Mouse (Mus musculus) testis, adult 2 months (tissue): Measurements from ENCODE around the gene Abhd15. TPM values are rescaled to one million over a fixed set of nuclear protein-coding genes. Genes with fewer than 3 reads are reported as not detected.

ENCODE experiments used
- H3K27ac ChIP-seq: fragments of 200-500 bp; 2 replicates; pipeline ENCODE4 v1.5.1; 2012; ENCODE audit warnings: low read depth, low read length; ENCODE audit not compliant: control insufficient read depth, insufficient read depth
- H3K27me3 ChIP-seq: fragments of 200-500 bp; 2 replicates; pipeline ENCODE4 v1.6.1; 2012; ENCODE audit warnings: mild to moderate bottlenecking, low read length, moderate library complexity; ENCODE audit not compliant: control insufficient read depth, insufficient read depth
- H3K36me3 ChIP-seq: fragments of 200-500 bp; 2 replicates; pipeline ENCODE4 v1.6.1; 2012; ENCODE audit warnings: mild to moderate bottlenecking, low read length; ENCODE audit not compliant: control insufficient read depth, insufficient read depth
- H3K4me1 ChIP-seq: fragments of 200-500 bp; 2 replicates; pipeline ENCODE4 v1.6.1; 2012; ENCODE audit warnings: low read length; ENCODE audit not compliant: control insufficient read depth, insufficient read depth
- H3K4me3 ChIP-seq: fragments of 200-500 bp; 2 replicates; pipeline ENCODE4 v1.5.1; 2012; ENCODE audit warnings: low read depth, mild to moderate bottlenecking, low read length, moderate library complexity, mixed read lengths; ENCODE audit not compliant: control insufficient read depth
- CTCF ChIP-seq: fragments of 200-500 bp; IDR thresholded peaks from 2 replicates; pipeline ENCODE4 v1.5.1; 2012; ENCODE audit warnings: low read depth, mild to moderate bottlenecking, inconsistent platforms, low read length, moderate library complexity; ENCODE audit not compliant: control insufficient read depth, insufficient read depth, insufficient replicate concordance
- POLR2A ChIP-seq: fragments of 200-500 bp; IDR thresholded peaks from 2 replicates; pipeline ENCODE4 v1.6.1; 2012; ENCODE audit warnings: low read depth, mild to moderate bottlenecking, inconsistent platforms, low read length, moderate library complexity; ENCODE audit not compliant: control insufficient read depth
- polyA plus RNA-seq: library from polyadenylated mRNA; depleted of rRNA; stranded (reverse); fragments of >200 nt; gene quantifications from 2 replicates; pipeline ENCODE4 v1.2.3, GENCODE M21; 2012

The Abhd15 gene
- polyA plus RNA-seq, 1 experiment = 0.17 TPM

DNA sequence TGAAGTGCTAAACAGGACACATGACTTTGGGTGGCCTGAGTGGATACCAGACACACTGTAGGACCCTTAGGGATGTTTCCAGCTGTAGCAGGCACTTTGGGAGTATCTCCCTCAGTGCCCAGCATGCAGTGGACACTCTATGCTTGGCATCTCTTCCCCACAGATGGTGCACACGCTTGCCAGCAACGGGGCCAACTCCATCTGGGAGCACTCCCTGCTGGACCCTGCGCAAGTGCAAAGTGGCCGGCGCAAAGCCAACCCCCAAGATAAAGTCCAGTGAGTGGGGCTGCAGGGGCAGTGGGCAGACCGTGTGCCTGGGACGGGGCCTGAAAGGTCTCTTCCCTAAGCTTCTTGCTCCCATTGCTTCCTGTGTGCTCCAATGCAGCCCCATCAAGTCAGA lies 15.6 kb upstream of the Abhd15 start:
- H3K27me3 ChIP-seq = no peaks in the 10 kb centered on the region
- no peaks in the 10 kb centered on the region; the same call in none of the 2 replicates for H3K36me3 ChIP-seq
- H3K4me3 ChIP-seq = no peak overlapping the region
- no peak for TF ChIP-seq CTCF
- no peak for TF ChIP-seq POLR2A
- H3K27ac ChIP-seq = no peak overlapping the region
- H3K4me1 ChIP-seq = peaks cover 29% of the 10 kb centered on the region

DNA sequence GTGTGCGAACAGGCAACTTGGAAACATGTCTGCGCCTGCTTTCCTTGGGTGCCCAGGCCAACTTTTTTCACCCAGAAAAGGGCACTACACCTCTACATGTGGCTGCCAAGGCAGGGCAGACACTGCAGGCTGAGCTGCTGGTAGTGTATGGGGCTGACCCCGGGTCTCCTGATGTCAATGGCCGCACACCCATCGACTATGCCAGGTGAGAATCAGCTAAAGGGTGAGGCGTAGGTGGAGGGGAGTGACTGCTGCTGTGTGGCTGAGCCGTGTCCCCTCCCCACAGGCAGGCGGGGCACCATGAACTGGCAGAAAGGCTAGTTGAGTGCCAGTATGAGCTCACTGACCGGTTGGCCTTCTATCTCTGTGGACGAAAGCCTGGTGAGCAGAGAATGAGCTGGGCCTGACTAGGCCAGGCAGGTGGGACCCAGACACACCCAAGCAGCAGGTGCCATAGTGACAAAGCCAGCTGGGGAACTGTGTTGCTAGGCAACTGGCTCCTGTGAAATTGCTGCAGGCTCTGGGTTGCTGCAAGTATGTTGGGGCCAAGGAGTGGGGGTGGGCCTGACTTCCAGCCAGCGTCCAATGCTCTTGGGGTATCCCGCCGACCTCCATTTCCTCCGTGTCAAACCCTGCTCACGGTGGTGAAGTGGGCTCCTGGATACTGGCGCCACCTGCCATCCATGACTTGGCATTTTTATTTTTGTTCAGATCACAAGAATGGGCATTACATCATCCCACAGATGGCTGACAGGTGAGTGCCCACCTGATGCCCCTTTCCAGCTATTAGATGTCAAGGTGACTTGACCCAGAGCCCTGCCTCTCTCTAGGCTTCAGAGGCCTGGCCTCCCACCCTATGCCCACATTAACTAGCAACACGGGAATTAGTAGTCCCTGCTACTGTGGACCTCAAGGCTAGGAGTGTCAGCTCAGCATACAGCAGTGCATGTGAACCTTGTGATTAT lies 14.3 kb upstream of the Abhd15 start:
- Histone ChIP-seq H3K27ac (peak overlapping the region; percentile 84), H3K4me3 (peak overlapping the region; percentile 31), H3K4me1 (peaks cover 21% of the 10 kb centered on the region), H3K27me3 (no peaks in the 10 kb centered on the region), H3K36me3 (peaks cover 2% of the 10 kb centered on the region)
- TF ChIP-seq POLR2A (no peak; the same call in 1 of the 2 replicates), CTCF (no peak)

DNA sequence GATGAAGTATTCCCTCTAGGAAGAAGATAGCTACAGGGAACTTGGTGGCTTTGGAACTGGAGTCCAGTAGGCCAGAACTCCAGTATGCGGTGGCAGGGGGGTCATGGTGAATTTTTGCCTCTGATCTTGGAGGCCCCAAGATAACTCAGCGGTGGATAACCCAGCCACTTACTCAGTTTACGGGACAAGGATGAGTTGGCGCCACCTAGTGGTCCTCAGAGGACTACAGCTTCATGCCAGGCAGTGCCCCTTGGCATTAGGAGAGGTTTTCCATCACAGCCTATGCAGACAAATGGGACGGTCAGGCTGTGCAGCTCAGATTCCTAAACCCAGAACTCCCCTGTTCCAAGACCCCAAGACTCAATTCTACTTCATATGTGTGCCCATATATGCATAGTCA lies 13.5 kb upstream of the Abhd15 start:
- TF ChIP-seq CTCF = peak; percentile 75
- no peak for TF ChIP-seq POLR2A
- Histone ChIP-seq H3K4me1 (peaks cover 20% of the 10 kb centered on the region), H3K36me3 (peaks cover 2% of the 10 kb centered on the region), H3K4me3 (peak overlapping the region; percentile 31), H3K27ac (peak overlapping the region; percentile 39), H3K27me3 (no peaks in the 10 kb centered on the region)

DNA sequence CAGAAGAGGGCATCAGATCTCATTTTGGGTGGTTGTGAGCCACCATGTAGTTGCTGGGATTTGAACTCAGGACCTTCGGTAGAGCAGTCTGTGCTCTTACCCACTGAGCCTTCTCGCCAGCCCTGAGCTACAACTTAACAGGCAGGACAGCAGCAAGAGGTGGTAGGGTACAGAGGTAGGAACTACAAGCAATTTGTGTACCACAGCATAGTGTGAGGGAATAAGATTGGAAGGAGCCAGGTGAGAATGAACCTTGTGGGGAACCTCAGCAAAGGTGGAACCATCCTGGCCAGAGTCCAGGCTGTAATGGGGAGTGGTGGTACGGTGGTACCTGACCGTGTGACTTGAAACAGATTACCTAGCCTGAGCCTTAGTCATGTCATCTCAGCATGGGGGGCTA lies 12.9 kb upstream of the Abhd15 start:
- Histone ChIP-seq H3K4me1 (peaks cover 18% of the 10 kb centered on the region), H3K27me3 (no peaks in the 10 kb centered on the region), H3K27ac (no peak overlapping the region), H3K36me3 (peaks cover 2% of the 10 kb centered on the region), H3K4me3 (peak overlapping the region; percentile 55)
- no peak for TF ChIP-seq POLR2A
- no peak for TF ChIP-seq CTCF

DNA sequence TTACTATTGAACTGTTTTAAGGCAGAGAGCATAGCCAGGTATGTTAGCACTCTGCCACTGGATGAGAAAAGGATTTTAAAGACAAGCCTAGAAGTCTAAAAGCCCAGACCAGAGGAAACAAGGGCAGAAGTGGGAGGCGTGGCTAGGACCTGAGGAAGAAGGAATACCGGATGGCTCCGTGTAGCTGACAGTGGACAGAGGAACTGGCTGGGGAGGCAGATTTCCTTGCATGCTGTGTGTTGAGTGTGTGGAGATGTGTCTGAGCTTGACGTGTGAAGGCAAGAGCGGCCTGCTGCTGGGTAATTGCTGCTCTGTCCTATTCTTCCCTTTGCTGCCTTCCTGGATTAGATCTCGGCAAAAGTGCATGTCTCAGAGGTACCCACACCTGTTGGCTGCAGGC lies 12.4 kb upstream of the Abhd15 start:
- TF ChIP-seq CTCF (peak; percentile 6; the same call in 1 of the 2 replicates), POLR2A (no peak)
- H3K4me1 ChIP-seq = peaks cover 15% of the 10 kb centered on the region
- peak overlapping the region; percentile 23; the same call in 1 of the 2 replicates for H3K27ac ChIP-seq
- no peaks in the 10 kb centered on the region for H3K27me3 ChIP-seq
- peaks cover 2% of the 10 kb centered on the region for H3K36me3 ChIP-seq
- H3K4me3 ChIP-seq = peak overlapping the region; percentile 74

DNA sequence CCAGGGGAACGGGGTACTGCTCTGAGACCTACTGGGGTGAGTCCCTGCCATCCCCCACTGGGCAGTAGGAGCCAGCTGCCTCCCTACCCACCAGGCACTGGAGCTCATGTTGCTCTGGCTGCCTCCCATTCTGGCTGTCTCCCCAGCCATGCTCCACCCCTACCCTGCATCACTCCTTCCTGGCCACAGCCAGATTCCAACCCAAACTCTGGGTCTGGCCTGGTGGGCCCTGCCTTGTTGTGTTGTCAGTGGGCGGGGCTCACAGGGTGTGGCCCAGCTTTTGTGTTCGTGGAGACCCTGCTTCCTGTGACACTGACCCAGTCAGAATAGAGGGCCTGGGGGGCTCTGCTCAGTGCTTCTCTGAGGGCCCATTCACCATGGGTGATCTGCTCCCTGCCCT lies 11.4 kb upstream of the Abhd15 start:
- TF ChIP-seq CTCF (no peak), POLR2A (peak; percentile 37; the same call in 1 of the 2 replicates)
- Histone ChIP-seq H3K27me3 (no peaks in the 10 kb centered on the region), H3K27ac (peak overlapping the region; percentile 84), H3K36me3 (peaks cover 2% of the 10 kb centered on the region), H3K4me3 (peak overlapping the region; percentile 74), H3K4me1 (peaks cover 13% of the 10 kb centered on the region)

DNA sequence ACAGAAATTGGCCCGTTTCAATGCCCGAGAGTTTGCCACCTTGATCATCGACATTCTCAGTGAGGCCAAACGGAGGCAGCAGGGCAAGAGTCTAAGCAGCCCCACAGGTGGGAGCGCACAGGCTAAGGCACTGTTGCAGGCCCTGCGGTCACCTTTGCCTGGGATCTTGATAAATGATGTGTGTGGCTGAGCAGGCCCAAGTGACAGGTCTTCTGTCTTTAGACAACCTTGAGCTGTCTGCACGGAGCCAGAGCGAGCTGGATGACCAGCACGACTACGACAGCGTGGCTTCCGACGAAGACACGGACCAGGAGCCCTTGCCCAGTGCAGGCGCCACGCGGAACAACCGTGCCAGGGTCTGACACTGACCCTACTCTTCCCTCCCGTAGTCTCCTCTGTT lies 10.5 kb upstream of the Abhd15 start:
- Histone ChIP-seq H3K4me3 (peak overlapping the region; percentile 74), H3K27me3 (no peaks in the 10 kb centered on the region), H3K4me1 (peaks cover 16% of the 10 kb centered on the region), H3K27ac (peak overlapping the region; percentile 7; the same call in 1 of the 2 replicates), H3K36me3 (peaks cover 2% of the 10 kb centered on the region)
- no peak for TF ChIP-seq CTCF
- no peak for TF ChIP-seq POLR2A
